Mouse (Mus musculus) testis, adult 10 weeks (tissue): ENCODE results near the gene Ypel4. TPM values are rescaled to one million over a fixed set of nuclear protein-coding genes. Genes with fewer than 3 reads are reported as not detected.

ENCODE experiments used
- polyA plus RNA-seq: library from polyadenylated mRNA; stranded (reverse); fragments of 350-450 nt; fragmentation: Illumina TruSeq; extraction: RNeasy Lipid Tissue Mini Kit (QIAGEN cat#74804); gene quantifications from one replicate; pipeline ENCODE4 v1.2.3, GENCODE M21; 2014; ENCODE audit warnings: low read depth, low replicate concordance

Ypel4 gene
- polyA plus RNA-seq: 3.0 TPM

DNA sequence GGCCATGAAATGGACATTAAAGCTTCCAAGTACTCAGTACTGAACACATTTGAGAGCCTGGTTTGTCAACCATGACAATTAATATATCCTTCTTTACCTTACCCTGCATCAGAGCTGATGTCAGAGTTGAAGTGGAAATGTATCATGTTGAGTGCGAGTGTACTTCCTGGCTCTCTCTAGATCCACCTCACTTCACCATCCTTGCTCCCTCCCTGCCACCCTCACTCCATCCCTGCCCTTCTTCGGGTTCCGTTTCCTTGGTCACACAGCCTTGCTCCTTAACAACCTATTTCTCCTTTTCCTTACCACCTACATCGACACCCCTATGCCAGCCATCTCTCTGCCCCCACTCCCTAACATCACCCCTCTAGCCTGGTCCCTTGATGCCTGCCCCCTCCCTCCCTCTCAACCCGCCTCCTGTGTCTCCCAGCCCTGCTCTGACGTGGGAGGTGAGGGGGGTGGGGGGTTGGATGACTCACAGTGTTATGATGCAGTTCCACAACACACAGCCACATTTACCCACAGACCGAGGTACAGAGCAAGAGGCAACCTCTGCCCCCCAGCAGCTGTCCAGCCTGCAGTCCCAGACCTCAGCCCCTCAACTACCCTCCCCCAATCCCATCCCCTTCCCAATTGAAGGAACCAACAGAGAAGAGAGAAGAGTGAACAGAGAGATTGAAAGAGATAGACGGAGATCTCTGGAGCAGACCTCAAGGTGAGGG is at the start of gene Ypel4:
Gene Ypel4, plus strand, starts transcription at position 480 of the 722 bp plus-strand sequence.

DNA sequence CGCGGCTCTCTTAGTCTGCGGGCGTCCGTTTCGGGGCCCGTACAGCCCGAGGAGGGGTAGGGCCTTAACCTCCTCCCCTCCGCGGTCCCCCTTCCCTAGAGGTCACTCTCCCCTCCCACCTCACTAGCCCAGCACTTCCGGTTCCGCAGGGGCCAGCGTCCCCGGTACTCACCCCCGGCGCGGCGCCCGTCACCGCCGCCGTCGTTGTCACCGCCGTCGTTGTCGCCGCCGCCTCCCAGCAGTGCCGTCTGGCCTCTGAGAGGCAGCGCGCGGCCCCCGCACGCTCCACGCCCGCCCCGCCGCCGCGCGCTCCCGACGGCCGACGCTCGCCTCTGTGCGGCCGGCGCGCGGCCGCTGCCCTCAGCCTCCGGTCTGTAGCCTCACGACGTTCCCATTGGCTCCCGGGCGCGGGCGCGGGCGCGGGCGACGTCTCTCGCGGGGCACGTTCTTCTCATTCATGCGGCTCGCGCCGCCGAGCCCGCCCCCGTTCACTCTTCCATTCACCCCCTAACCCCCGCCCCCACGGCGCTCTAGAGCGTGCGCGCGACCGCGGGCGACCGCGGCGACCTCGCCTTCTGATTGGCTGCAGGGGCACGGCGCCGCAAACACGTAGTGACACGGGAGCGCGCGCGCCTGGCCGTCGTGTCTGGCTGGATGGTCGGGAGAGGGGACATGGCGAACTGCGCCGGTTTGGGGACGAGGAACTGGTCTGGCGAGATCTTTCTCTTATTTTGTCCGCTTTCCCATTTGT is 18.9 kb upstream of the Ypel4 start, which contains the start of gene Zdhhc5:
Gene Zdhhc5, minus strand, starts transcription at position 370 of the 751 bp plus-strand sequence.

DNA sequence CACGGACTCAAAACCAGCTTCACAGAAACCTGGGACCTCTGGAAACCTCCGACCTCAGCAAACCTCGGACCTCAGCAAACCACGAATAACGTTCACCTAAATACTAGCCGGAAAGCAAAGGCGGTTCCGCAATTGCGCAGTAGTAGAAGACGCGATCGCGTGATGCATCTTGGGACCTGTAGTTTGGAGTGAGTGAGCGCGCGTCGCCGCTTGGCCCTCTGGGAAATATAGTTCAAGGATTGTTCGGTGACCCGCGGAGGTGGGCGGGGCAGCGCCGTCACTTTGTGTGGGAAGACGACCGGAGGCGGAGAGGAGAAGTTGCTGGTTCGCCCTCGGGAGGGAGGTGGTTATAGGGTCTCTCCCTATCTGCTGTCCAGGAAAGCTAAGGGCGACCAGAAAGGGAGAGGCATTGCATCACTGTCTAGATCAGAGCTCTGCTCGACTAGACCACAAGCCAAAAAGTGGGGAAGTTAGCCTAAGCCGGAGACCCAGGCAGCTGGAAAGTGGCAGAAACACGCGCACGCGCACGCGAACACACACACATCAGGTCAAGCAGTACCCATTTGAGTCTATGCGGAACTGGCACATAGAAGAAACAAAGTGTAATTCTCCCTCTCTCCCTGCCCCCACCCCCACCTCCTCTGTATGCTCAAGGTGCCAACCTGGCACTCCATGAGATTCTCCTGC is 6.5 kb upstream of the Ypel4 start, which contains the start of gene Clp1:
Gene Clp1, minus strand, starts transcription at position 179 of the 687 bp plus-strand sequence.

DNA sequence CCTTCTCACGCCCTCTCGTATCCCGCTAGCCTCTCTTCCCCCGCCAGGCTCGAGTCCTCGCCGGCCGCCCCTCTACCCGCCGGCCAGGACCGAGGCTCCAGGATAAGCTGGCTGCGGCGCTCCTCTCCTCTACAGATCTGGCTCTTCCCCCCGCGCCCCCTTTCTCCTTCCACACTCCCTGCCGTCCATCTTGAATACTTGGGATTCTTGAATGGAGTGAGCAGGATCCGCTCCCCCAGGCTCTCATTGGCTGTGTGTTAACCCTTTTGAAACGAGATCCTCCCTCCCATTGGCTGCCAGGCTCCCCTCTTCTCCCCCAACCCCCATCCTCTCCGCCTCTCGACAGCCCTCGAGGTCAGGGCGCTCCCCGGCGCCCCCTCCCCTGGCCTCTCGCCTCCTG is 9.7 kb downstream of the Ypel4 start, which contains the start of gene Gm19426:
Gene Gm19426, minus strand, starts transcription at position 95 of the 400 bp plus-strand sequence.

GRCm38 (mm10) chr2:84775241-84775640 is 41.4 kb downstream of the Ypel4 start, which contains the start of gene Serping1:
Gene Serping1, minus strand, starts transcription at chr2:84775444.

Other genes starting within 250 kb of the Ypel4 start
- 79.3 TPM for gene Ctnnd1, start 83.3 kb upstream of the Ypel4 start, polyA plus RNA-seq
- gene Btbd18, start 75.0 kb upstream of the Ypel4 start, polyA plus RNA-seq: 4.5 TPM
- 5.3 TPM for gene Selenoh, start 63.3 kb upstream of the Ypel4 start, polyA plus RNA-seq
- not detected for gene Gm28635, start 56.0 kb upstream of the Ypel4 start, polyA plus RNA-seq
- gene Med19, start 55.7 kb upstream of the Ypel4 start, polyA plus RNA-seq: 55.8 TPM
- 70.8 TPM for gene Tmx2, start 54.9 kb upstream of the Ypel4 start, polyA plus RNA-seq
- gene Zdhhc5, start 18.9 kb upstream of the Ypel4 start, polyA plus RNA-seq: 265 TPM
- 51.4 TPM for gene Clp1, start 6.7 kb upstream of the Ypel4 start, polyA plus RNA-seq
- not detected for gene Gm19426, start 9.6 kb downstream of the Ypel4 start, polyA plus RNA-seq
- 12.6 TPM for gene Serping1, start 41.4 kb downstream of the Ypel4 start, polyA plus RNA-seq
- 2.4 TPM for gene Ube2l6, start 64.8 kb downstream of the Ypel4 start, polyA plus RNA-seq
- 1.1 TPM for gene Smtnl1, start 88.6 kb downstream of the Ypel4 start, polyA plus RNA-seq
- 1.9 TPM for gene Timm10, start 92.9 kb downstream of the Ypel4 start, polyA plus RNA-seq
- gene Slc43a1, start 104.8 kb downstream of the Ypel4 start, polyA plus RNA-seq: 0.11 TPM
- gene Rtn4rl2, start 152.7 kb downstream of the Ypel4 start, polyA plus RNA-seq: not detected
- gene Slc43a3, start 202.5 kb downstream of the Ypel4 start, polyA plus RNA-seq: 2.2 TPM
- gene Prg2, start 246.4 kb downstream of the Ypel4 start, polyA plus RNA-seq: not detected